Mouse (Mus musculus) left cerebral cortex, postnatal 14 days (tissue): Measurements from ENCODE around the gene Galnt10. TPM values are rescaled to one million over a fixed set of nuclear protein-coding genes. Genes with fewer than 3 reads are reported as not detected.
"Not testable (repeated sequence)": the region's sequence is repeated elsewhere in the genome, so short reads cannot be mapped to it uniquely, and the experiment has no call there.

Experiments
- DNase-seq, 2 experiments: peaks; one replicate each; pipeline ENCODE4 v3.0.0; 2021 to 2022; ENCODE audit warnings: low spot score in 2 of 2, mixed read lengths in 1 of 2
- intact Hi-C: fragments of 180-260 bp; cut with DNase I; formaldehyde crosslinking; loops from one replicate; pipeline ENCODE4 v1.15.1; 2025
- total RNA-seq, 2 experiments: library from RNA; stranded (reverse); gene quantifications; 2 replicates each; pipeline ENCODE4 v1.2.3; 2021

Galnt10 gene
- total RNA-seq, 2 experiments from 2014 or later = 7.6 to 8.8 TPM

- intact Hi-C loops = no loop called here
- DNase-seq = no peak
Measured at GRCm38 (mm10) chr11:57805047-57805446, 159.8 kb downstream of the Galnt10 start.

GRCm38 (mm10) chr11:57809017-57809731 is 163.9 kb downstream of the Galnt10 start:
- intact Hi-C loops = no loop called here
- no peak for DNase-seq

- DNase-seq = no peak
- intact Hi-C loops = no loop called here
Measured at GRCm38 (mm10) chr11:57809732-57810098, 164.5 kb downstream of the Galnt10 start.

- intact Hi-C loops = no loop called here
- DNase-seq = no peak
Measured at GRCm38 (mm10) chr11:57811006-57811405, 165.8 kb downstream of the Galnt10 start.

- intact Hi-C loops = no loop called here
- no peak for DNase-seq
Measured at GRCm38 (mm10) chr11:57812212-57812611, 167.0 kb downstream of the Galnt10 start.

- no peak for DNase-seq
Measured at GRCm38 (mm10) chr11:57813641-57814040, 168.4 kb downstream of the Galnt10 start.

GRCm38 (mm10) chr11:57818189-57818588 is 172.9 kb downstream of the Galnt10 start:
- intact Hi-C loops = no loop called here
- DNase-seq = no peak

More at GRCm38 (mm10) chr11:57813641-57814040, 168.4 kb downstream of the Galnt10 start:
- intact Hi-C loops = no loop called here

GRCm38 (mm10) chr11:57819999-57820581 is 174.8 kb downstream of the Galnt10 start:
- intact Hi-C loops = loop anchor here (1.0 kb wide), 1 partner anchor 114 kb away; no protein-coding TSS in a partner anchor
- peak; percentile 84 to 85 for DNase-seq

GRCm38 (mm10) chr11:57823159-57823558 is 177.9 kb downstream of the Galnt10 start:
- intact Hi-C loops, DNase-seq: not testable (repeated sequence)

GRCm38 (mm10) chr11:57823714-57824113 is 178.5 kb downstream of the Galnt10 start:
- intact Hi-C loops = no loop called here
- no peak for DNase-seq

GRCm38 (mm10) chr11:57825234-57825633 is 180.0 kb downstream of the Galnt10 start:
- DNase-seq, intact Hi-C loops: not testable (repeated sequence)

GRCm38 (mm10) chr11:57827048-57827914 is 182.0 kb downstream of the Galnt10 start:
- intact Hi-C loops = no loop called here
- no peak for DNase-seq

- intact Hi-C loops = no loop called here
- DNase-seq = no peak
Measured at GRCm38 (mm10) chr11:57827915-57828545, 182.8 kb downstream of the Galnt10 start.

GRCm38 (mm10) chr11:57828955-57829870 is 184.0 kb downstream of the Galnt10 start:
- no peak for DNase-seq
- intact Hi-C loops = no loop called here

GRCm38 (mm10) chr11:57829871-57830775 is 184.9 kb downstream of the Galnt10 start:
- DNase-seq = no peak
- intact Hi-C loops = no loop called here

- DNase-seq = no peak
- intact Hi-C loops = no loop called here
Measured at GRCm38 (mm10) chr11:57831281-57831781, 186.1 kb downstream of the Galnt10 start.

GRCm38 (mm10) chr11:57831861-57832260 is 186.6 kb downstream of the Galnt10 start:
- no peak for DNase-seq
- intact Hi-C loops = no loop called here
